ENCODE assay signal across 22 mouse cellular contexts in genomic region chr3:126227575-126227974, GRCm38 (mm10).
DNase-seq lines count a peak whose midpoint lies in the region; ATAC-seq and TF ChIP-seq lines count a peak whose summit lies in the region.
"Had no signal": no experiment of that assay in that cellular context is flagged by ENCODE, and none has a peak within 500 bp of the region (broad histone marks: within the 10 kb centered on the region; RNA-seq: fewer than 3 reads in every experiment).

No protein-coding gene starts in this region.

- TF ChIP-seq EP300 in CH12.LX (IDR thresholded peaks at IDR 0.05; ENCODE audit: low read length) = no peak

- dilution Hi-C loops in CH12.LX (cut with MboI; ENCODE audit: extremely low pct_ligation_motif_present, extremely low pct_unique_long_range_greater_than_20kb, low sequenced_read_pairs) = no loop called here

- TF ChIP-seq POLR2A in CH12.LX (IDR thresholded peaks at IDR 0.05; ENCODE audit: low read depth, low read length) = no peak

- H3K9me3 ChIP-seq in CH12.LX (replicated peaks; ENCODE audit: low read length) = no peaks in the 10 kb centered on the region

- DNase-seq in frontal cortex, postnatal 36 days (ENCODE audit: low spot score in 2 of 2) = no peak
- no peak for DNase-seq in CH12.LX (ENCODE audit: extremely low read depth)
- DNase-seq in brain, adult 2 months (ENCODE audit: low read depth, low spot score) = peak; percentile 18
- DNase-seq in ovary, adult 18-20 months (ENCODE audit: low spot score) = no peak
- DNase-seq in adrenal gland, postnatal 10 days = no peak
- DNase-seq: adrenal gland, adult 2 months; adrenal gland, adult 8-10 months; adrenal gland, postnatal 14 days; adrenal gland, postnatal 25 days; adrenal gland, postnatal 36 days; B cell, adult 2 months; cerebellum, adult 11 months; cerebellum, adult 11-12 months; cerebellum, adult 18-20 months; cerebellum, adult 2 months; cerebellum, adult 8-10 months; cerebellum, adult 9-10 months had no signal

- ATAC-seq in frontal cortex, adult (ENCODE audit: low TSS enrichment) = peak; percentile 92
- ATAC-seq: activated CD4-positive, CD25-positive, alpha-beta regulatory T cell, adult 4 months; CD4-positive, CD25-positive, alpha-beta regulatory T cell, adult 4 months; Patski had no signal

- no peaks in the 10 kb centered on the region for H3K27me3 ChIP-seq in CH12.LX (replicated peaks)
- H3K27me3 ChIP-seq: Patski had no signal

- H3K36me3 ChIP-seq in CH12.LX (replicated peaks in 1 of 2; ENCODE audit: control insufficient read depth in 1 of 2, insufficient read depth in 1 of 2, low read length in 1 of 2) = no peaks in the 10 kb centered on the region
- H3K36me3 ChIP-seq: G1E had no signal

- in situ Hi-C loops in CH12.LX (cut with MboI; ENCODE audit: low pct_ligation_motif_present, low pct_unique_long_range_greater_than_20kb, low sequenced_read_pairs) = no loop called here

- H3K79me2 ChIP-seq in CH12.LX (replicated peaks; ENCODE audit: control insufficient read depth, extremely low read depth, insufficient read depth, poor library complexity, severe bottlenecking) = no peaks in the 10 kb centered on the region

- H3K4me1 ChIP-seq in CH12.LX (ENCODE audit: control insufficient read depth in 1 of 2, insufficient read depth in 2 of 2) = no peaks in the 10 kb centered on the region

- no peak for TF ChIP-seq RAD21 in CH12.LX (IDR thresholded peaks at IDR 0.05; ENCODE audit: low read depth, low read length)

- no peak overlapping the region for H3K9ac ChIP-seq in CH12.LX (ENCODE audit: insufficient read depth, low read depth)

- no peak overlapping the region for H3K4me3 ChIP-seq in CH12.LX (replicated peaks in 1 of 3; ENCODE audit: low read depth in 2 of 3, low read length in 2 of 3, poor library complexity in 1 of 3)

- 0 out of 2 replicates have a peak overlapping the region, but pooled peaks have one; percentile 38 for H3K4me2 ChIP-seq in CH12.LX (ENCODE audit: insufficient read depth, low read depth, poor library complexity, severe bottlenecking)

- TF ChIP-seq CTCF in CH12.LX (conservative IDR thresholded peaks at IDR 0.05 in 1 of 2, IDR thresholded peaks at IDR 0.05 in 1 of 2; ENCODE audit: low read depth in 2 of 2, low read length in 2 of 2) = no peak

- H3K27ac ChIP-seq in CH12.LX (ENCODE audit: insufficient read depth, low read depth) = no peak overlapping the region

TF ChIP-seq in CH12.LX, 34 proteins besides CTCF, POLR2A, EP300 and RAD21:
- no peak for TF ChIP-seq SMC3 (IDR thresholded peaks at IDR 0.05; ENCODE audit: low read depth, low read length)
